ENCODE assay signal across 32 mouse cellular contexts in the genomic region with DNA sequence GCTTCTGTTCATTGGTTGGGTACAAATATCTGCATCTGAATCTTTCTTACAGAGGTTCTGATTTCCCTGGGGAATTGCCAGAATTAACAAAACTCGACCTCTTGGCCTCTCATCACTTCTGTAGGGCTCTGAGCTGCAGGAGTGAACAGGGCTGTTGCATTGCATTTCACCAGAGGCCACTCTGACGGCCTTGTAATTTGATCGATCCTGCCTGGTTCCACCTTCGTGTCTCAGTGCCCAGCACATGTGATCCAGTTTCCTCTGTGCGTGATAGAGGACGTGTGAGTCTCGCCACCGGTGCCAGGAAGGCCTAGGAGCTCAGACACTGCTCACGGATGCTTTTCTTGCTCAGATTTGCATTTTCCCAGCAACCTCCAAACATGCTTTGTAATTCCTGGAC. TPM values are rescaled to one million over a fixed set of nuclear protein-coding genes. Genes with fewer than 3 reads are reported as not detected.
DNase-seq lines count a peak whose midpoint lies in the region; ATAC-seq and TF ChIP-seq lines count a peak whose summit lies in the region.
"Had no signal": no experiment of that assay in that cellular context is flagged by ENCODE, and none has a peak within 500 bp of the region (broad histone marks: within the 10 kb centered on the region; RNA-seq: fewer than 3 reads in every experiment).

No protein-coding gene starts in this region.

- H3K79me2 ChIP-seq in C2C12 (ENCODE audit: control insufficient read depth, insufficient read depth) = no peaks in the 10 kb centered on the region

- TF ChIP-seq CTCF in C2C12 (IDR thresholded peaks at IDR 0.05; ENCODE audit: control insufficient read depth, insufficient read depth, insufficient read length) = no peak

- H3K9ac ChIP-seq in hindbrain, embryonic 13.5 days = no peak overlapping the region
- H3K9ac ChIP-seq: embryonic facial prominence, embryonic 12.5 days; embryonic facial prominence, embryonic 15.5 days; forebrain, embryonic 12.5 days; forebrain, embryonic 15.5 days; heart, embryonic 13.5 days; hindbrain, embryonic 14.5 days had no signal

- no peak overlapping the region for H3ac ChIP-seq in C2C12 (ENCODE audit: control insufficient read depth, insufficient read length, low read depth)

- no peak overlapping the region for H3K4me3 ChIP-seq in hindbrain, embryonic 10.5 days
- H3K4me3 ChIP-seq in hindbrain, embryonic 13.5 days = no peak overlapping the region
- no peak overlapping the region for H3K4me3 ChIP-seq in C2C12 (ENCODE audit: insufficient read depth, poor library complexity, severe bottlenecking)
- no peak overlapping the region for H3K4me3 ChIP-seq in brown adipose tissue, adult 24 weeks (ENCODE audit: insufficient read depth, low read depth, low read length)
- H3K4me3 ChIP-seq in embryonic facial prominence, embryonic 10.5 days = no peak overlapping the region
- no peak overlapping the region for H3K4me3 ChIP-seq in forebrain, embryonic 10.5 days
- H3K4me3 ChIP-seq: embryonic facial prominence, embryonic 12.5 days; embryonic facial prominence, embryonic 15.5 days; forebrain, embryonic 12.5 days; forebrain, embryonic 15.5 days; heart, embryonic 13.5 days had no signal

- 64% methylated on average over 9 of the region's 9 CpGs for WGBS in hindbrain, embryonic 10.5 days
- 58% methylated on average over 9 of the region's 9 CpGs for whole genome bisulfite sequencing in hindbrain, embryonic 13.5 days
- 43% methylated on average over 9 of the region's 9 CpGs for WGBS in embryonic facial prominence, embryonic 10.5 days
- WGBS in forebrain, embryonic 10.5 days = 80% methylated on average over 9 of the region's 9 CpGs

- no peaks in the 10 kb centered on the region for H3K36me3 ChIP-seq in hindbrain, embryonic 10.5 days
- H3K36me3 ChIP-seq in hindbrain, embryonic 13.5 days = no peaks in the 10 kb centered on the region
- H3K36me3 ChIP-seq in C2C12 (ENCODE audit: control insufficient read depth, insufficient read depth) = no peaks in the 10 kb centered on the region
- no peaks in the 10 kb centered on the region for H3K36me3 ChIP-seq in embryonic facial prominence, embryonic 10.5 days (replicated peaks)
- H3K36me3 ChIP-seq in forebrain, embryonic 10.5 days (replicated peaks) = no peaks in the 10 kb centered on the region
- H3K36me3 ChIP-seq: embryonic facial prominence, embryonic 12.5 days; embryonic facial prominence, embryonic 15.5 days; forebrain, embryonic 12.5 days; forebrain, embryonic 15.5 days; heart, embryonic 13.5 days had no signal

- H3K9me3 ChIP-seq in hindbrain, embryonic 10.5 days = no peaks in the 10 kb centered on the region
- no peaks in the 10 kb centered on the region for H3K9me3 ChIP-seq in hindbrain, embryonic 13.5 days
- H3K9me3 ChIP-seq in embryonic facial prominence, embryonic 10.5 days = no peaks in the 10 kb centered on the region
- no peaks in the 10 kb centered on the region for H3K9me3 ChIP-seq in forebrain, embryonic 10.5 days
- H3K9me3 ChIP-seq: embryonic facial prominence, embryonic 12.5 days; embryonic facial prominence, embryonic 15.5 days; forebrain, embryonic 12.5 days; forebrain, embryonic 15.5 days; heart, embryonic 13.5 days had no signal

- peak; percentile 35 for DNase-seq in hindbrain, embryonic 10.5 days (ENCODE audit: low spot score)
- peak; percentile 71 for DNase-seq in embryonic facial prominence, embryonic 10.5 days (ENCODE audit: low spot score)
- no peak for DNase-seq in forebrain, embryonic 10.5 days (ENCODE audit: extremely low spot score, low spot score)
- no peak for DNase-seq in lung, postnatal 10 days
- no peak for DNase-seq in urinary bladder, postnatal 36 days (ENCODE audit: low spot score in 2 of 2)
- DNase-seq: adrenal gland, postnatal 10 days; adrenal gland, postnatal 36 days; B cell, adult 2 months; cerebellum, adult 11 months; cerebellum, adult 2 months; cerebellum, adult 9-11 months; cerebellum, postnatal 25 days; gastrocnemius, postnatal 25 days; heart, adult 18-20 months; heart, postnatal 14 days; heart, postnatal 4 days; kidney, adult 2 months had no signal

- H3K27ac ChIP-seq in hindbrain, embryonic 10.5 days = no peak overlapping the region
- H3K27ac ChIP-seq in hindbrain, embryonic 13.5 days = no peak overlapping the region
- 0 out of 2 replicates have a peak overlapping the region, but pooled peaks have one; percentile 8 for H3K27ac ChIP-seq in brown adipose tissue, adult 24 weeks (replicated peaks; ENCODE audit: low read depth, low read length)
- no peak overlapping the region; the same call in 1 of the 2 replicates for H3K27ac ChIP-seq in embryonic facial prominence, embryonic 10.5 days (replicated peaks)
- H3K27ac ChIP-seq in forebrain, embryonic 10.5 days = no peak overlapping the region
- H3K27ac ChIP-seq: embryonic facial prominence, embryonic 12.5 days; embryonic facial prominence, embryonic 15.5 days; forebrain, embryonic 12.5 days; forebrain, embryonic 15.5 days; heart, embryonic 13.5 days; hindbrain, embryonic 14.5 days had no signal

- no peaks in the 10 kb centered on the region for H3K79me3 ChIP-seq in C2C12 (ENCODE audit: low read depth)

- no peak for ATAC-seq in hindbrain, embryonic 13.5 days (ENCODE audit: low FRiP score)
- ATAC-seq: activated CD4-positive, CD25-positive, alpha-beta regulatory T cell, adult 4 months; CD4-positive, CD25-positive, alpha-beta regulatory T cell, adult 4 months; forebrain, embryonic 15.5 days; intestine, postnatal 0 days had no signal

- H3K4me2 ChIP-seq in hindbrain, embryonic 13.5 days = no peak overlapping the region
- H3K4me2 ChIP-seq: embryonic facial prominence, embryonic 12.5 days; embryonic facial prominence, embryonic 15.5 days; forebrain, embryonic 12.5 days; forebrain, embryonic 15.5 days; heart, embryonic 13.5 days; hindbrain, embryonic 14.5 days had no signal

- 0 out of 2 replicates have a peak, but pooled peaks cover 4% of the 10 kb centered on the region for H3K4me1 ChIP-seq in hindbrain, embryonic 10.5 days (replicated peaks)
- H3K4me1 ChIP-seq in hindbrain, embryonic 13.5 days (replicated peaks) = no peaks in the 10 kb centered on the region
- no peaks in the 10 kb centered on the region for H3K4me1 ChIP-seq in brown adipose tissue, adult 24 weeks (ENCODE audit: control insufficient read depth, insufficient read depth, insufficient read length, low read length)
- peaks cover 19% of the 10 kb centered on the region for H3K4me1 ChIP-seq in embryonic facial prominence, embryonic 10.5 days
- no peaks in the 10 kb centered on the region for H3K4me1 ChIP-seq in forebrain, embryonic 10.5 days
- H3K4me1 ChIP-seq: embryonic facial prominence, embryonic 15.5 days; forebrain, embryonic 12.5 days; forebrain, embryonic 15.5 days; heart, embryonic 13.5 days had no signal

- H3K27me3 ChIP-seq in hindbrain, embryonic 10.5 days (ENCODE audit: insufficient read depth, poor library complexity, severe bottlenecking) = peaks cover 8% of the 10 kb centered on the region
- H3K27me3 ChIP-seq in hindbrain, embryonic 13.5 days = peaks cover 6% of the 10 kb centered on the region
- no peaks in the 10 kb centered on the region for H3K27me3 ChIP-seq in C2C12 (ENCODE audit: control insufficient read depth, insufficient read depth, insufficient read length)
- H3K27me3 ChIP-seq in embryonic facial prominence, embryonic 10.5 days (replicated peaks; ENCODE audit: low read depth, poor library complexity, severe bottlenecking) = peaks cover 18% of the 10 kb centered on the region
- H3K27me3 ChIP-seq in forebrain, embryonic 10.5 days (ENCODE audit: poor library complexity, severe bottlenecking) = peaks cover 2% of the 10 kb centered on the region; the same call in 1 of the 2 replicates

TF ChIP-seq in C2C12, 6 proteins besides CTCF, POLR2A, EP300 and RAD21:
- TF ChIP-seq CEBPB (IDR thresholded peaks at IDR 0.05; ENCODE audit: low read depth) (no peak), MYOG (IDR thresholded peaks at IDR 0.05; ENCODE audit: control insufficient read depth, extremely low read depth, insufficient read length) (no peak), MAX (IDR thresholded peaks at IDR 0.05) (peak; percentile 67), MYOD1 (IDR thresholded peaks at IDR 0.05; ENCODE audit: control insufficient read depth, insufficient read length, low read depth) (no peak), USF1 (IDR thresholded peaks at IDR 0.05; ENCODE audit: low read depth) (peak; percentile 60)

RNA-seq across cellular contexts. Expression of a gene that starts 10.0 kb away (rescaled TPM):
- 0.06 and 0.07 TPM in 2 replicates for polyA plus RNA-seq in hindbrain, embryonic 10.5 days (2016; fragmentation: Nextera tagmentation; extraction: Ambion mirVana)
- polyA plus RNA-seq in hindbrain, embryonic 13.5 days (2015; fragmentation: Nextera tagmentation; extraction: Ambion mirVana) = not detected in 2 replicates
- 0.05 TPM for polyA plus RNA-seq in C2C12 (2012; fragmentation: generic; extraction: Trizol)
- polyA plus RNA-seq in brown adipose tissue, adult 24 weeks (2012; ENCODE audit: insufficient read depth, insufficient read length, missing spikeins) = 131 and 159 TPM in 2 replicates
- polyA plus RNA-seq in embryonic facial prominence, embryonic 10.5 days (2016; fragmentation: Nextera tagmentation; extraction: Ambion mirVana) = 0.45 and 0.60 TPM in 2 replicates
- polyA plus RNA-seq in forebrain, embryonic 10.5 days (2016; fragmentation: Nextera tagmentation; extraction: Ambion mirVana) = 0.04 TPM in 1 of 2 replicates, not detected in the other
- polyA plus RNA-seq: activated CD4-positive, CD25-positive, alpha-beta regulatory T cell, adult 4 months; CD4-positive, CD25-positive, alpha-beta regulatory T cell, adult 4 months; embryonic facial prominence, embryonic 15.5 days; forebrain, embryonic 12.5 days; forebrain, embryonic 15.5 days; heart, embryonic 13.5 days; heart, embryonic 16.5 days; hindbrain, embryonic 14.5 days; intestine, embryonic 14.5 days; intestine, postnatal 0 days had no signal

RNA-seq across cellular contexts. Expression of a gene that starts 25.7 kb away (rescaled TPM):
- polyA plus RNA-seq in hindbrain, embryonic 10.5 days (2016; fragmentation: Nextera tagmentation; extraction: Ambion mirVana) = 81.7 and 93.4 TPM in 2 replicates
- 101 and 104 TPM in 2 replicates for polyA plus RNA-seq in hindbrain, embryonic 13.5 days (2015; fragmentation: Nextera tagmentation; extraction: Ambion mirVana)
- polyA plus RNA-seq in C2C12 (2012; fragmentation: generic; extraction: Trizol) = 38.3 TPM
- polyA plus RNA-seq in brown adipose tissue, adult 24 weeks (2012; ENCODE audit: insufficient read depth, insufficient read length, missing spikeins) = 53.7 and 66.6 TPM in 2 replicates
- polyA plus RNA-seq in embryonic facial prominence, embryonic 10.5 days (2016; fragmentation: Nextera tagmentation; extraction: Ambion mirVana) = 71.4 and 75.8 TPM in 2 replicates
- polyA plus RNA-seq in forebrain, embryonic 10.5 days (2016; fragmentation: Nextera tagmentation; extraction: Ambion mirVana) = 75.5 and 79.5 TPM in 2 replicates

RNA-seq across cellular contexts. Expression of a gene that starts 33.4 kb away (rescaled TPM):
- polyA plus RNA-seq in hindbrain, embryonic 10.5 days (2016; fragmentation: Nextera tagmentation; extraction: Ambion mirVana) = not detected in 2 replicates
- polyA plus RNA-seq in hindbrain, embryonic 13.5 days (2015; fragmentation: Nextera tagmentation; extraction: Ambion mirVana) = 0.13 and 0.35 TPM in 2 replicates
- polyA plus RNA-seq in C2C12 (2012; fragmentation: generic; extraction: Trizol) = not detected
- not detected in 2 replicates for polyA plus RNA-seq in brown adipose tissue, adult 24 weeks (2012; ENCODE audit: insufficient read depth, insufficient read length, missing spikeins)
- 0.05 and 0.09 TPM in 2 replicates for polyA plus RNA-seq in embryonic facial prominence, embryonic 10.5 days (2016; fragmentation: Nextera tagmentation; extraction: Ambion mirVana)
- 0.05 TPM in 1 of 2 replicates, not detected in the other for polyA plus RNA-seq in forebrain, embryonic 10.5 days (2016; fragmentation: Nextera tagmentation; extraction: Ambion mirVana)
- polyA plus RNA-seq: activated CD4-positive, CD25-positive, alpha-beta regulatory T cell, adult 4 months; embryonic facial prominence, embryonic 15.5 days; forebrain, embryonic 12.5 days; gonadal fat pad, adult 2 months; heart, embryonic 13.5 days; intestine, embryonic 14.5 days; intestine, postnatal 0 days; kidney, adult 2 months had no signal

Comparison
In these comparisons a context has a peak if more than half of its experiments do, and no peak if none do; other contexts are left out.
1. DNase-seq: peak in hindbrain, embryonic 10.5 days (single experiment) and embryonic facial prominence, embryonic 10.5 days (single experiment); none in forebrain, embryonic 10.5 days (single experiment), lung, postnatal 10 days (single experiment) and urinary bladder, postnatal 36 days (0 of 2).
2. RNA of a gene that starts 10.0 kb away (polyA plus RNA-seq): 131 to 159 TPM in brown adipose tissue, adult 24 weeks; 0.45 to 0.60 TPM in embryonic facial prominence, embryonic 10.5 days, 0.06 to 0.07 TPM in hindbrain, embryonic 10.5 days, 0.05 TPM in C2C12 (single experiment), 0.04 TPM in forebrain, embryonic 10.5 days and not detected in hindbrain, embryonic 13.5 days; every median in the first group is over 10 times any median in the second.